Mouse (Mus musculus) frontal cortex, postnatal 25 days (tissue): Measurements from ENCODE around the gene Hcn2.
A peak's percentile ranks its signal among the peaks of the same experiment; 100 is the strongest.

ENCODE experiments used
- DNase-seq, 2 experiments: peaks; one replicate each; pipeline ENCODE4 v3.0.0; 2022; ENCODE audit warnings: low spot score in 2 of 2

Hcn2 gene

GRCm38 (mm10) chr10:79774486-79775279, 58.2 kb downstream of the Hcn2 start:
- DNase-seq, result no peak

GRCm38 (mm10) chr10:79777103-79777531, 60.7 kb downstream of the Hcn2 start, which contains the start of gene Fstl3:
TSS of gene Fstl3 (plus strand) at chr10:79777272.
- no peak for DNase-seq

GRCm38 (mm10) chr10:79778006-79778405, 61.6 kb downstream of the Hcn2 start:
- DNase-seq, result no peak

- DNase-seq, result no peak
These were observed 62.8 kb downstream of the Hcn2 start for GRCm38 (mm10) chr10:79779193-79779592.

- peak; percentile 96 to 97 for DNase-seq
These were observed 63.6 kb downstream of the Hcn2 start for GRCm38 (mm10) chr10:79779784-79780663.

- no peak for DNase-seq
These were observed 64.2 kb downstream of the Hcn2 start for GRCm38 (mm10) chr10:79780664-79781015.

- no peak for DNase-seq
These were observed 64.7 kb downstream of the Hcn2 start for GRCm38 (mm10) chr10:79781139-79781538.

GRCm38 (mm10) chr10:79781956-79782355, 65.5 kb downstream of the Hcn2 start:
- no peak for DNase-seq

- no peak for DNase-seq
These were observed 66.6 kb downstream of the Hcn2 start for GRCm38 (mm10) chr10:79783050-79783449.

- no peak for DNase-seq
These were observed 67.7 kb downstream of the Hcn2 start for GRCm38 (mm10) chr10:79783920-79784800.
